Mouse (Mus musculus): ENCODE measurements around the gene Myh13. TPM values are rescaled to one million over a fixed set of nuclear protein-coding genes. Genes with fewer than 3 reads are reported as not detected.

The Myh13 gene
- polyA plus RNA-seq (2017; shearing (Covaris generic)) = not detected

DNA sequence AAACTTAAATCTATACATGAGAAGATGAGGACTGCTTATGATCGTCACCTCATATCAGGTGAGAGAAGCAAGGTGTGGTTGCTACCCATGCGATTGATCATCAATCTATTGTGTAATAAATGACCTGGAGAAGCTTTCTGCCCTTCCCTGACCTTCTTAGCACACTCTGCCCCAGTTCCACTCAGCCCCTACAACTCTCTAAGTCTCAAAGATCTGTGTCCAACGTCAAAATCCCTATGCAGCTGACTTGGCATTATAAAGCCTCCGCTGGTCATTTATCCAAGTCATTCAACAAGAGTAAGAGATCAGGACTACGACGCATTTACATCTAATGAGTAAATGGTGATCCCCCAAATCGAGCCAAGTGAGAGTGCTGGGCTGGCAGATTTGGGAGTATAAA is at the start of gene Myh13:
Gene Myh13, plus strand, starts transcription at position 301 of the 400 bp plus-strand sequence.

GRCm38 (mm10) chr11:67276601-67277174 is 44.8 kb upstream of the Myh13 start, which contains the start of gene Myh8:
Gene Myh8, plus strand, starts transcription at chr11:67277124.

Other genes starting within 250 kb of the Myh13 start
- 0.07 TPM for gene Myh3, start 243.4 kb upstream of the Myh13 start, polyA plus RNA-seq (2017; shearing (Covaris generic))
- gene Myh2, start 150.6 kb upstream of the Myh13 start, polyA plus RNA-seq (2017; shearing (Covaris generic)) = not detected
- gene Myh1, start 121.6 kb upstream of the Myh13 start, polyA plus RNA-seq (2017; shearing (Covaris generic)) = not detected
- gene Myh4, start 83.6 kb upstream of the Myh13 start, polyA plus RNA-seq (2017; shearing (Covaris generic)) = 0.07 TPM
- 0.14 TPM for gene Myh8, start 44.5 kb upstream of the Myh13 start, polyA plus RNA-seq (2017; shearing (Covaris generic))
- 0.14 TPM for gene Gas7, start 133.8 kb downstream of the Myh13 start, polyA plus RNA-seq (2017; shearing (Covaris generic))

Measured in naive thymus-derived CD4-positive, alpha-beta T cell, adult 5 months (primary cell).